Mouse (Mus musculus) liver, embryonic 13.5 days (tissue): ENCODE measurements at regions not wholly inside any gene's neighbourhood (a gene's known extent, or its start where the extent isn't known, plus 50 kb on each side); places are given as distances from the start of the nearest gene placed in this dataset.
A peak's percentile ranks its signal among the peaks of the same experiment; 100 is the strongest.

Experiments used
- ATAC-seq: fragments of 200-750 bp; cut with Nextera tagmentation; 2 replicates; pipeline ENCODE4 v1.8.0; 2017; ENCODE audit warnings: low read depth, mild to moderate bottlenecking, moderate number of reproducible peaks, moderate library complexity
- DNase-seq: peaks from one replicate; pipeline ENCODE4 v3.0.0; 2022
- H3K27ac ChIP-seq: fragments of 300-500 bp; sonication (generic); 2 replicates; pipeline ENCODE4 v1.5.1; 2015; ENCODE audit warnings: moderate library complexity, mild to moderate bottlenecking, inconsistent platforms
- H3K27me3 ChIP-seq: fragments of 300-500 bp; sonication (generic); 2 replicates; pipeline ENCODE4 v1.6.1; 2015; ENCODE audit warnings: mild to moderate bottlenecking, inconsistent platforms
- H3K36me3 ChIP-seq: fragments of 300-500 bp; sonication (generic); 2 replicates; pipeline ENCODE4 v1.6.1; 2015; ENCODE audit warnings: mild to moderate bottlenecking, inconsistent platforms
- H3K4me1 ChIP-seq: fragments of 300-500 bp; sonication (generic); replicated peaks from 2 replicates; pipeline ENCODE4 v1.6.1; 2015; ENCODE audit warnings: inconsistent platforms
- H3K4me2 ChIP-seq: fragments of 300-500 bp; sonication (generic); 2 replicates; pipeline ENCODE4 v1.6.1; 2015; ENCODE audit warnings: inconsistent platforms, mild to moderate bottlenecking, moderate library complexity
- H3K4me3 ChIP-seq: fragments of 300-500 bp; sonication (generic); replicated peaks from 2 replicates; pipeline ENCODE4 v1.5.1; 2015; ENCODE audit warnings: mild to moderate bottlenecking, inconsistent platforms
- H3K9ac ChIP-seq: fragments of 300-500 bp; sonication (generic); 2 replicates; pipeline ENCODE4 v1.6.1; 2015; ENCODE audit warnings: mild to moderate bottlenecking, inconsistent platforms
- H3K9me3 ChIP-seq: fragments of 300-500 bp; sonication (generic); replicated peaks from 2 replicates; pipeline ENCODE4 v1.6.1; 2016; ENCODE audit warnings: inconsistent platforms
- WGBS: fragments of 180-500 bp; shearing (Covaris S2); methylation state at CpG from one replicate; pipeline ENCODE4 v1.1.7; 2015; ENCODE audit not compliant: insufficient replicate concordance; 5-methylcytosine and 5-hydroxymethylcytosine counted together

GRCm38 (mm10) chr16:76694913-76695312 is 318.6 kb upstream of the Usp25 start:
- no peak for DNase-seq
- no peak overlapping the region for H3K27ac ChIP-seq
- no peak overlapping the region for H3K4me2 ChIP-seq
- 20% methylated on average over 6 of the region's 6 CpGs for WGBS
- H3K27me3 ChIP-seq = no peaks in the 10 kb centered on the region
- H3K4me3 ChIP-seq = no peak overlapping the region
- no peaks in the 10 kb centered on the region for H3K36me3 ChIP-seq
- ATAC-seq = no peak
- no peaks in the 10 kb centered on the region for H3K9me3 ChIP-seq
- no peaks in the 10 kb centered on the region for H3K4me1 ChIP-seq
- H3K9ac ChIP-seq = no peak overlapping the region

GRCm38 (mm10) chr16:76687735-76688447 is 314.3 kb upstream of the Nrip1 start:
- no peak for ATAC-seq
- no peaks in the 10 kb centered on the region for H3K4me1 ChIP-seq
- H3K9ac ChIP-seq = no peak overlapping the region
- H3K27me3 ChIP-seq = no peaks in the 10 kb centered on the region
- H3K27ac ChIP-seq = no peak overlapping the region
- H3K4me3 ChIP-seq = no peak overlapping the region
- no peaks in the 10 kb centered on the region for H3K36me3 ChIP-seq
- DNase-seq = no peak
- no peak overlapping the region for H3K4me2 ChIP-seq
- WGBS = 80% methylated on average over 18 of the region's 18 CpGs
- H3K9me3 ChIP-seq = no peaks in the 10 kb centered on the region

- Histone ChIP-seq H3K4me2 (no peak overlapping the region), H3K27ac (no peak overlapping the region), H3K4me1 (no peaks in the 10 kb centered on the region), H3K27me3 (no peaks in the 10 kb centered on the region), H3K9ac (no peak overlapping the region), H3K4me3 (no peak overlapping the region), H3K9me3 (no peaks in the 10 kb centered on the region), H3K36me3 (no peaks in the 10 kb centered on the region)
- WGBS = 68% methylated on average over 8 of the region's 8 CpGs
- DNase-seq (no peak), ATAC-seq (no peak)
Observed at GRCm38 (mm10) chr16:76685562-76685961, 311.9 kb upstream of the Nrip1 start.

GRCm38 (mm10) chr16:76680061-76680911 is 306.7 kb upstream of the Nrip1 start:
- no peak for DNase-seq
- Histone ChIP-seq H3K27me3 (no peaks in the 10 kb centered on the region), H3K4me3 (0 out of 2 replicates have a peak overlapping the region, but pooled peaks have one; percentile 18), H3K4me1 (no peaks in the 10 kb centered on the region), H3K9ac (no peak overlapping the region), H3K4me2 (peak overlapping the region; percentile 28), H3K27ac (no peak overlapping the region), H3K9me3 (no peaks in the 10 kb centered on the region), H3K36me3 (no peaks in the 10 kb centered on the region)
- WGBS = 30% methylated on average over 19 of the region's 19 CpGs
- ATAC-seq = no peak

GRCm38 (mm10) chr16:76678885-76679284 is 305.3 kb upstream of the Nrip1 start:
- H3K36me3 ChIP-seq = no peaks in the 10 kb centered on the region
- no peak for ATAC-seq
- no peak overlapping the region for H3K9ac ChIP-seq
- H3K9me3 ChIP-seq = no peaks in the 10 kb centered on the region
- H3K4me1 ChIP-seq = no peaks in the 10 kb centered on the region
- H3K27me3 ChIP-seq = no peaks in the 10 kb centered on the region
- no peak overlapping the region for H3K27ac ChIP-seq
- 30% methylated on average over 3 of the region's 3 CpGs for WGBS
- H3K4me3 ChIP-seq = no peak overlapping the region
- no peak for DNase-seq
- no peak overlapping the region for H3K4me2 ChIP-seq

- WGBS = 63% methylated on average over 4 of the region's 4 CpGs
Observed at GRCm38 (mm10) chr16:76669795-76670194, 296.2 kb upstream of the Nrip1 start.

GRCm38 (mm10) chr16:76667046-76667445 is 293.4 kb upstream of the Nrip1 start:
- Histone ChIP-seq H3K9ac (no peak overlapping the region), H3K4me2 (no peak overlapping the region), H3K36me3 (no peaks in the 10 kb centered on the region), H3K9me3 (no peaks in the 10 kb centered on the region), H3K27ac (no peak overlapping the region), H3K4me3 (no peak overlapping the region), H3K27me3 (no peaks in the 10 kb centered on the region), H3K4me1 (no peaks in the 10 kb centered on the region)
- DNase-seq (no peak), ATAC-seq (no peak)
- 61% methylated on average over 3 of the region's 3 CpGs for WGBS

More at GRCm38 (mm10) chr16:76669795-76670194, 296.2 kb upstream of the Nrip1 start:
- Histone ChIP-seq H3K9me3 (no peaks in the 10 kb centered on the region), H3K27me3 (no peaks in the 10 kb centered on the region), H3K9ac (no peak overlapping the region), H3K4me3 (no peak overlapping the region), H3K4me1 (no peaks in the 10 kb centered on the region), H3K4me2 (no peak overlapping the region), H3K27ac (no peak overlapping the region), H3K36me3 (no peaks in the 10 kb centered on the region)
- ATAC-seq (no peak), DNase-seq (no peak)

- no peak overlapping the region for H3K4me3 ChIP-seq
- H3K4me1 ChIP-seq = no peaks in the 10 kb centered on the region
- H3K27ac ChIP-seq = no peak overlapping the region
- no peaks in the 10 kb centered on the region for H3K36me3 ChIP-seq
- no peaks in the 10 kb centered on the region for H3K27me3 ChIP-seq
- DNase-seq (no peak), ATAC-seq (no peak)
- H3K9ac ChIP-seq = no peak overlapping the region
- no peaks in the 10 kb centered on the region for H3K9me3 ChIP-seq
- WGBS = 38% methylated on average over 3 of the region's 3 CpGs
- no peak overlapping the region for H3K4me2 ChIP-seq
Observed at GRCm38 (mm10) chr16:76655106-76655505, 281.5 kb upstream of the Nrip1 start.

GRCm38 (mm10) chr16:76644281-76644680 is 270.7 kb upstream of the Nrip1 start:
- Histone ChIP-seq H3K4me3 (no peak overlapping the region), H3K4me2 (no peak overlapping the region), H3K9me3 (no peaks in the 10 kb centered on the region), H3K4me1 (no peaks in the 10 kb centered on the region), H3K27me3 (no peaks in the 10 kb centered on the region), H3K36me3 (no peaks in the 10 kb centered on the region), H3K27ac (no peak overlapping the region), H3K9ac (no peak overlapping the region)
- 79% methylated on average over 6 of the region's 6 CpGs for WGBS
- no peak for DNase-seq
- no peak for ATAC-seq

GRCm38 (mm10) chr16:76643801-76644200 is 270.2 kb upstream of the Nrip1 start:
- no peak overlapping the region for H3K27ac ChIP-seq
- 88% methylated on average over 9 of the region's 9 CpGs for WGBS
- H3K27me3 ChIP-seq = no peaks in the 10 kb centered on the region
- no peak overlapping the region for H3K4me2 ChIP-seq
- no peaks in the 10 kb centered on the region for H3K36me3 ChIP-seq
- H3K4me3 ChIP-seq = no peak overlapping the region
- H3K9ac ChIP-seq = no peak overlapping the region
- H3K4me1 ChIP-seq = no peaks in the 10 kb centered on the region
- ATAC-seq (no peak), DNase-seq (no peak)
- no peaks in the 10 kb centered on the region for H3K9me3 ChIP-seq

- H3K9me3 ChIP-seq = no peaks in the 10 kb centered on the region
- no peak overlapping the region for H3K4me2 ChIP-seq
- no peak overlapping the region for H3K4me3 ChIP-seq
- ATAC-seq (no peak), DNase-seq (no peak)
- no peak overlapping the region for H3K27ac ChIP-seq
- no peaks in the 10 kb centered on the region for H3K4me1 ChIP-seq
- WGBS = 78% methylated on average over 9 of the region's 9 CpGs
- H3K27me3 ChIP-seq = no peaks in the 10 kb centered on the region
- H3K36me3 ChIP-seq = no peaks in the 10 kb centered on the region
- no peak overlapping the region for H3K9ac ChIP-seq
Observed at GRCm38 (mm10) chr16:76635169-76635568, 261.5 kb upstream of the Nrip1 start.
